Mouse (Mus musculus): ENCODE data around the gene Olfr417.
"Not testable (repeated sequence)": the region's sequence is repeated elsewhere in the genome, so short reads cannot be mapped to it uniquely, and the experiment has no call there.

- not testable (repeated sequence) for TF ChIP-seq CTCF (IDR thresholded peaks at IDR 0.05; ENCODE audit: borderline replicate concordance, insufficient read depth, low read length); POLR2A (IDR thresholded peaks at IDR 0.05; ENCODE audit: low read depth, low read length)
Observed at GRCm38 (mm10) chr1:174353636-174354035, 11.3 kb upstream of the Olfr417 start.
